Mouse (Mus musculus) thymus, adult 2 months (tissue): ENCODE measurements around the gene Tm2d1. TPM values are rescaled to one million over a fixed set of nuclear protein-coding genes. Genes with fewer than 3 reads are reported as not detected.

Experiments
- DNase-seq: peaks from one replicate; pipeline ENCODE4 v3.0.0; 2021
- H3K27ac ChIP-seq: fragments of 200-500 bp; 2 replicates; pipeline ENCODE4 v1.5.1; 2012; ENCODE audit warnings: low read length, control low read depth; ENCODE audit not compliant: control insufficient read depth, insufficient read depth
- H3K27me3 ChIP-seq: fragments of 200-500 bp; 2 replicates; pipeline ENCODE4 v1.6.1; 2012; ENCODE audit warnings: mild to moderate bottlenecking, low read length, moderate library complexity, mixed read lengths; ENCODE audit not compliant: control insufficient read depth, insufficient read depth
- H3K36me3 ChIP-seq: fragments of 200-500 bp; 2 replicates; pipeline ENCODE4 v1.6.1; 2012; ENCODE audit warnings: mild to moderate bottlenecking, low read length, moderate library complexity; ENCODE audit not compliant: control insufficient read depth, insufficient read depth
- H3K4me1 ChIP-seq: fragments of 200-500 bp; replicated peaks from 2 replicates; pipeline ENCODE4 v1.6.1; 2012; ENCODE audit warnings: low read length; ENCODE audit not compliant: control insufficient read depth, insufficient read depth
- H3K4me3 ChIP-seq: fragments of 200-500 bp; 2 replicates; pipeline ENCODE4 v1.5.1; 2012; ENCODE audit warnings: mild to moderate bottlenecking, low read length, control low read depth, moderate library complexity; ENCODE audit not compliant: control insufficient read depth, insufficient read depth
- CTCF ChIP-seq: fragments of 200-500 bp; IDR thresholded peaks from 2 replicates; pipeline ENCODE4 v1.5.1; 2012; ENCODE audit warnings: mild to moderate bottlenecking, control low read depth, low read length, moderate library complexity, borderline replicate concordance; ENCODE audit not compliant: control insufficient read depth, poor library complexity, insufficient read depth; ENCODE audit errors: extremely low read depth
- POLR2A ChIP-seq: fragments of 200-500 bp; IDR thresholded peaks from 2 replicates; pipeline ENCODE4 v1.6.1; 2012; ENCODE audit warnings: mild to moderate bottlenecking, low read length, control low read depth, moderate library complexity; ENCODE audit not compliant: control insufficient read depth, poor library complexity, insufficient read depth; ENCODE audit errors: extremely low read depth
- WGBS: fragments of 180-500 bp; shearing (Covaris S2); methylation state at CpG from one replicate; pipeline ENCODE4 v1.1.7; 2018; 5-methylcytosine and 5-hydroxymethylcytosine counted together
- polyA plus RNA-seq: library from polyadenylated mRNA; depleted of rRNA; stranded (reverse); fragments of >200 nt; gene quantifications from 2 replicates; pipeline ENCODE4 v1.2.3, GENCODE M21; 2012; rRNA removed

Tm2d1 gene
- polyA plus RNA-seq, 1 experiment, result 10.7 TPM

DNA sequence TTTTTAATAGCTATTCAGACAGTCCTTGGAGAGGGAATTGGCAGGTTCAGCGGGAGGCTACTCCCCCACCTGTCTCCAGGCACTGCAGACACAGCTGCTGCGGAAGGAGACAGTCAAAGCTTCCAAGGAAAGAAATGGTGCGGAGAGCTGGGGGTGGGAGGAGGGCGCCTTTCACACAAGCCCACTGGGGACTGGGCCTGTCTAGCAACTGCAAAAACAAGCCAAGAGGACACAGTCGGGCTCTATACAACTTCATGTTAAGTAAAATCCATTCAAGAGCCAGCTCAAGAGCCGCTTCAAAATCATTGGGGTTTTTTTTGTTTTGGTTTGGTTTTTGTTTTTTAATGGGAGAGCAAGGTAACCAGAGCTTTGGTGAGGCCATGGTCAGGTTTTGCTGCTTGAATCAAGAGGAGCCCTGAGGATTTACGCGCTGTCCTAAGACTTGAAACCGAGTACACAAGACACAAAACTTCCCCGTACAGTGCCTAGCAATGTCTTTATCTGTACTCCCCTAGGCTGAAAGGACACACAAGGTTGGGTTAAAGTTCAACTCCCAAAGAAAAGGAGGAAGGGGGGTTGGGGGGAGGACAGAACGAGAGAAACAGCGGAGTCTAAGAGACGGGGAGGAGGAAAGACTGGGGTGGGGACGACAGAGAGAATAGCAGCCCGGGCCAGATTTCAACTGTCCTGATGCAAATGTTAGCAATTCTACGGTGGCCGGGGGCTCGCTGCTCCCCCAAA is 61.6 kb downstream of the Tm2d1 start:
- DNase-seq, result peak; percentile 13
- Histone ChIP-seq H3K4me1 (peaks cover 6% of the 10 kb centered on the region), H3K4me3 (peak overlapping the region; percentile 35), H3K27me3 (no peaks in the 10 kb centered on the region), H3K36me3 (no peaks in the 10 kb centered on the region), H3K27ac (no peak overlapping the region)
- TF ChIP-seq POLR2A (no peak), CTCF (no peak)
- whole genome bisulfite sequencing, result 33% methylated on average over 18 of the region's 18 CpGs

DNA sequence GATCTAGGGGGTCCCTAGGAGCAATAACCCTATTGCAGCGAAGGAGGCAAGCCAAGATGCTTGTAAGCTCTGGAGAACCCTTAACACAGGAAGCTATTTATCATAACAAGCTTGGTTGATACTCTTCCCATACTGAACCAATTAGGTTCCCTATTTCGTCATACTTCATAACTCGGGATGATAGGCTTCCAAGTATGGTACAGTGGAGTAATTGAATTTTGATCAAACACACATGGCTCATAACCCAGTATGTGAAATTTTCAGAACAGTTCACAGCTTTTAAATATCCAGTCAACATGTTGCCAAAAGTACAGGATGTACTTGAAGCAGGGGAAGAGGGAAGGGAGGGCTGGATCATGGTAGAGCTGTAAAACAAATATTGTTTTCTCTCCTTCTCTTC is 64.3 kb downstream of the Tm2d1 start:
- Histone ChIP-seq H3K4me3 (no peak overlapping the region), H3K36me3 (no peaks in the 10 kb centered on the region), H3K27ac (no peak overlapping the region), H3K4me1 (peaks cover 6% of the 10 kb centered on the region), H3K27me3 (no peaks in the 10 kb centered on the region)
- DNase-seq, result no peak
- WGBS, result 83% methylated on average over 3 of the region's 3 CpGs
- TF ChIP-seq POLR2A (no peak), CTCF (no peak)

DNA sequence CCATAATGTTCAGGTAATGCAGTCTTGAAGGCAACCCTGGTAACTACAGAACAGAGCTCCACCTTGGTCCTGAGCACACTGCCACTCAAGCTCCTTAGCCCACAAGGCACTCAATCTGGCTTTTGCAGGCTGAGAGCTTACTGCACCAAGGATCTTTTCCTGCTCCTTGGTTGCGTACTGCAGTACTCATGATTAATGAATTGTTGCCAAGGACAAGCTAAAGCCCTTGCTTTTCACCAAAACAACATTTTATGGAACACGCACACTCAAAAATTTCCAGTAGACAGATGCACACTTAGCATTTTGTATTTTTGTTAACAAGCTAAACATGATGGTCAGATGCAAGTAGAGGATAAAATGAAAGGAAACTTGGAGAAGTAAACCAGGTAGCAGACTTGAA is 66.0 kb downstream of the Tm2d1 start:
- no peak for DNase-seq
- H3K4me1 ChIP-seq, result peaks cover 6% of the 10 kb centered on the region
- no peak overlapping the region for H3K27ac ChIP-seq
- H3K27me3 ChIP-seq, result no peaks in the 10 kb centered on the region
- no peaks in the 10 kb centered on the region for H3K36me3 ChIP-seq
- H3K4me3 ChIP-seq, result no peak overlapping the region
- TF ChIP-seq CTCF (no peak), POLR2A (no peak)
- 96% methylated on average over 2 of the region's 2 CpGs for WGBS

Other genes with a start within 250 kb of the Tm2d1 start
- gene Patj, start 12.5 kb upstream of the Tm2d1 start, polyA plus RNA-seq, result 32.7 and 35.0 TPM in 2 replicates